Mouse (Mus musculus) MEL (cell line): ENCODE measurements around the gene Lzts2. TPM values are rescaled to one million over a fixed set of nuclear protein-coding genes. Genes with fewer than 3 reads are reported as not detected.

Experiments
- DNase-seq: peaks from one replicate; pipeline ENCODE4 v3.0.0; 2011; ENCODE audit warnings: low read depth, low spot score
- H3K27ac ChIP-seq: 2 replicates; pipeline ENCODE4 v1.5.1; 2012; ENCODE audit warnings: low read depth, mild to moderate bottlenecking, control low read depth, low read length, moderate library complexity; ENCODE audit not compliant: control insufficient read depth
- H3K27me3 ChIP-seq, 2 experiments: fragments of 150-350 bp in 1 of 2; sonication (generic) in 1 of 2; 2 replicates each; pipeline ENCODE4 v1.6.1; 2012; ENCODE audit warnings: low read length in 2 of 2, mild to moderate bottlenecking in 2 of 2, improper control_type of control experiment in 1 of 2, moderate library complexity in 1 of 2; ENCODE audit not compliant: insufficient read depth in 2 of 2, control insufficient read depth in 1 of 2
- H3K36me3 ChIP-seq, 2 experiments: 2 replicates each; pipeline ENCODE4 v1.6.1; 2012 to 2014; ENCODE audit warnings: low read length in 2 of 2, improper control_type of control experiment in 1 of 2, inconsistent platforms in 1 of 2, mild to moderate bottlenecking in 1 of 2; ENCODE audit not compliant: insufficient read depth in 2 of 2, control insufficient read depth in 1 of 2
- H3K4me1 ChIP-seq, 2 experiments: fragments of 150-350 bp in 1 of 2; sonication (generic) in 1 of 2; 2 replicates each; pipeline ENCODE4 v1.6.1; 2012; ENCODE audit warnings: low read length in 2 of 2, improper control_type of control experiment in 1 of 2, mild to moderate bottlenecking in 1 of 2; ENCODE audit not compliant: insufficient read depth in 2 of 2, control insufficient read depth in 1 of 2
- H3K4me3 ChIP-seq, 2 experiments: fragments of 150-350 bp in 1 of 2; sonication (generic) in 1 of 2; 2 replicates each; pipeline ENCODE4 v1.5.1; 2012; ENCODE audit warnings: low read depth in 2 of 2, low read length in 2 of 2, mild to moderate bottlenecking in 2 of 2, moderate library complexity in 2 of 2, control low read depth in 1 of 2, improper control_type of control experiment in 1 of 2; ENCODE audit not compliant: control insufficient read depth in 1 of 2, insufficient read depth in 1 of 2
- H3K79me2 ChIP-seq: 2 replicates; pipeline ENCODE4 v1.6.1; 2012; ENCODE audit warnings: mild to moderate bottlenecking, low read length, moderate library complexity; ENCODE audit not compliant: control insufficient read depth, poor library complexity, insufficient read depth
- H3K9ac ChIP-seq: 2 replicates; pipeline ENCODE4 v1.6.1; 2012; ENCODE audit warnings: low read depth, mild to moderate bottlenecking, control low read depth, low read length, moderate library complexity; ENCODE audit not compliant: control insufficient read depth, poor library complexity, severe bottlenecking
- H3K9me3 ChIP-seq: fragments of 150-350 bp; sonication (generic); replicated peaks from 2 replicates; pipeline ENCODE4 v1.6.1; 2012; ENCODE audit warnings: mild to moderate bottlenecking, low read length, improper control_type of control experiment, moderate library complexity; ENCODE audit not compliant: insufficient read depth
- CTCF ChIP-seq, 3 experiments: IDR thresholded peaks in 2 of 3; conservative IDR thresholded peaks in 1 of 3; 2 replicates each; pipeline ENCODE4 v1.5.1; 2011 to 2012; ENCODE audit warnings: low read length in 3 of 3, low read depth in 2 of 3, mild to moderate bottlenecking in 2 of 3, improper control_type of control experiment in 1 of 3, inconsistent platforms in 1 of 3, mixed read lengths in 1 of 3, moderate library complexity in 1 of 3; ENCODE audit not compliant: control insufficient read depth in 1 of 3, insufficient read depth in 1 of 3, poor library complexity in 1 of 3, severe bottlenecking in 1 of 3
- E2F4 ChIP-seq: IDR thresholded peaks from 2 replicates; pipeline ENCODE4 v1.6.1; 2011; ENCODE audit warnings: low read depth, low read length, improper control_type of control experiment, borderline replicate concordance
- ELF1 ChIP-seq: IDR thresholded peaks from 2 replicates; pipeline ENCODE4 v1.6.1; 2014; ENCODE audit warnings: low read depth, mild to moderate bottlenecking, inconsistent platforms, low read length, improper control_type of control experiment, moderate library complexity
- ETS1 ChIP-seq: IDR thresholded peaks from 2 replicates; pipeline ENCODE4 v1.6.1; 2012; ENCODE audit warnings: low read depth, mild to moderate bottlenecking, inconsistent platforms, low read length, improper control_type of control experiment, moderate library complexity
- GABPA ChIP-seq: IDR thresholded peaks from 2 replicates; pipeline ENCODE4 v1.6.1; 2012; ENCODE audit warnings: low read depth, mild to moderate bottlenecking, inconsistent platforms, low read length, improper control_type of control experiment, moderate library complexity
- GATA1 ChIP-seq: IDR thresholded peaks from 2 replicates; pipeline ENCODE4 v1.6.1; 2011; ENCODE audit warnings: low read depth, low read length, improper control_type of control experiment
- KAT2A ChIP-seq: conservative IDR thresholded peaks from 2 replicates; pipeline ENCODE4 v1.6.1; 2012; ENCODE audit warnings: low read depth, low read length, improper control_type of control experiment, inconsistent platforms
- MAX ChIP-seq: IDR thresholded peaks from 2 replicates; pipeline ENCODE4 v1.6.1; 2011; ENCODE audit warnings: low read length, improper control_type of control experiment
- MXI1 ChIP-seq: IDR thresholded peaks from 2 replicates; pipeline ENCODE4 v1.6.1; 2011; ENCODE audit warnings: mild to moderate bottlenecking, low read depth, low read length, improper control_type of control experiment
- MYB ChIP-seq: IDR thresholded peaks from 2 replicates; pipeline ENCODE4 v1.6.1; 2011; ENCODE audit warnings: mild to moderate bottlenecking, low read depth, low read length, improper control_type of control experiment
- POLR2A ChIP-seq, 2 experiments: IDR thresholded peaks; 2 replicates each; pipeline ENCODE4 v1.6.1; 2011 to 2012; ENCODE audit warnings: low read length in 2 of 2, mild to moderate bottlenecking in 2 of 2, control low read depth in 1 of 2, improper control_type of control experiment in 1 of 2, low read depth in 1 of 2, moderate library complexity in 1 of 2; ENCODE audit not compliant: control insufficient read depth in 1 of 2, insufficient read depth in 1 of 2, poor library complexity in 1 of 2
- POLR2AphosphoS2 ChIP-seq: IDR thresholded peaks from 2 replicates; pipeline ENCODE4 v1.6.1; 2011; ENCODE audit warnings: low read length, improper control_type of control experiment
- POLR2AphosphoS5 ChIP-seq: IDR thresholded peaks from 2 replicates; pipeline ENCODE4 v1.6.1; 2012; ENCODE audit warnings: low read depth, borderline replicate concordance, mild to moderate bottlenecking, inconsistent platforms, low read length, moderate library complexity, mixed read lengths
- RAD21 ChIP-seq: IDR thresholded peaks from 2 replicates; pipeline ENCODE4 v1.6.1; 2011; ENCODE audit warnings: mild to moderate bottlenecking, low read depth, low read length, improper control_type of control experiment
- SIN3A ChIP-seq: IDR thresholded peaks from 2 replicates; pipeline ENCODE4 v1.6.1; 2012; ENCODE audit warnings: low read length, improper control_type of control experiment, inconsistent platforms
- TAL1 ChIP-seq: IDR thresholded peaks from 2 replicates; pipeline ENCODE4 v1.6.1; 2012; ENCODE audit warnings: mild to moderate bottlenecking, inconsistent platforms, low read length, moderate library complexity, mixed read lengths
- TBP ChIP-seq: IDR thresholded peaks from 2 replicates; pipeline ENCODE4 v1.8.0; 2011; ENCODE audit warnings: low read depth, low read length, improper control_type of control experiment
- TCF12 ChIP-seq: IDR thresholded peaks from 2 replicates; pipeline ENCODE4 v1.6.1; 2014; ENCODE audit warnings: low read depth, mild to moderate bottlenecking, inconsistent platforms, low read length, improper control_type of control experiment, moderate library complexity
- UBTF ChIP-seq: IDR thresholded peaks from 2 replicates; pipeline ENCODE4 v1.6.1; 2012; ENCODE audit warnings: low read depth, mild to moderate bottlenecking, inconsistent platforms, low read length, improper control_type of control experiment, moderate library complexity, borderline replicate concordance; ENCODE audit not compliant: insufficient read depth
- USF1 ChIP-seq: IDR thresholded peaks from 2 replicates; pipeline ENCODE4 v1.6.1; 2014; ENCODE audit warnings: low read depth, mild to moderate bottlenecking, inconsistent platforms, low read length, improper control_type of control experiment, moderate library complexity
- ZC3H11A ChIP-seq: IDR thresholded peaks from 2 replicates; pipeline ENCODE4 v1.6.1; 2012; ENCODE audit warnings: low read depth, mild to moderate bottlenecking, inconsistent platforms, low read length, improper control_type of control experiment
- ZNF384 ChIP-seq: IDR thresholded peaks from 2 replicates; pipeline ENCODE4 v1.6.1; 2012; ENCODE audit warnings: low read depth, mild to moderate bottlenecking, inconsistent platforms, low read length, improper control_type of control experiment
- polyA plus RNA-seq, 2 experiments: library from polyadenylated mRNA; stranded (reverse) in 1 of 2; unstranded in 1 of 2; fragments of >175 nt in 1 of 2; fragments of >200 nt in 1 of 2; gene quantifications; 2 replicates each; pipeline versions ENCODE4 v1.2.1 to v1.2.4; 2012; ENCODE audit warnings: low replicate concordance in 2 of 2, low read depth in 1 of 2; ENCODE audit not compliant: insufficient read length in 2 of 2, insufficient read depth in 1 of 2, missing spikeins in 1 of 2
- total RNA-seq: library from RNA; depleted of rRNA; stranded (reverse); fragments of 300-350 nt; gene quantifications from 2 replicates; pipeline ENCODE4 v1.2.3, GENCODE M21; 2012

Lzts2 gene
- total and polyA plus RNA-seq, 3 experiments: 4.0 to 13.1 TPM; not detected in 1

DNA sequence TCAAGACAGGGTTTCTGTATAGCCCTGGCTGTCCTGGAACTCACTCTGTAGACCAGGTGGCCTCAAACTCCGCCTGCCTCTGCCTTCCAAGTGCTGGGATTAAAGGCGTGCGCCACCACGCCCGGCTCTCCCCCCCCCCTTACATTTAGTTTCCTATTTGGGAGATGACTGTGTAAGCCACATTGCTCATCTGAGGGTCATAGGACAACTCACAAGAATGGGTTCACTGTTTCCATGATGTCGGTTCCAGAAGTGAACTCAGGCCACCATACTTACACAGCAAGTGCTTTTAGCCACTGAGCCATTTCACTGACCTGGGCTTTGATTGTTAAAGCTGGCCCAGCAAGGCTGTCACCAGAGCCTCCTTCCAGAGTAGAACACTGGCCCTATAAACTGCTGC lies 37.1 kb upstream of the Lzts2 start:
- Histone ChIP-seq H3K4me3 (no peak overlapping the region), H3K27me3 (no peaks in the 10 kb centered on the region), H3K4me1 (no peaks in the 10 kb centered on the region), H3K79me2 (no peaks in the 10 kb centered on the region), H3K9me3 (no peaks in the 10 kb centered on the region), H3K9ac (no peak overlapping the region), H3K27ac (no peak overlapping the region), H3K36me3 (peaks cover 6 to 53% of the 10 kb centered on the region in 2 experiments)
- no peak for TF ChIP-seq SIN3A
- no peak for TF ChIP-seq POLR2A (IDR thresholded peaks at IDR 0.05; ENCODE audit: control insufficient read depth in 1 of 2, insufficient read depth in 1 of 2, low read depth in 1 of 2, low read length in 2 of 2, poor library complexity in 1 of 2)
- no peak for TF ChIP-seq POLR2AphosphoS5
- no peak for TF ChIP-seq POLR2AphosphoS2
- TF ChIP-seq ZNF384: no peak
- TF ChIP-seq TCF12: no peak
- no peak for TF ChIP-seq GATA1
- no peak for TF ChIP-seq TAL1
- no peak for TF ChIP-seq USF1
- no peak for TF ChIP-seq E2F4
- no peak for TF ChIP-seq ELF1
- DNase-seq: no peak

DNA sequence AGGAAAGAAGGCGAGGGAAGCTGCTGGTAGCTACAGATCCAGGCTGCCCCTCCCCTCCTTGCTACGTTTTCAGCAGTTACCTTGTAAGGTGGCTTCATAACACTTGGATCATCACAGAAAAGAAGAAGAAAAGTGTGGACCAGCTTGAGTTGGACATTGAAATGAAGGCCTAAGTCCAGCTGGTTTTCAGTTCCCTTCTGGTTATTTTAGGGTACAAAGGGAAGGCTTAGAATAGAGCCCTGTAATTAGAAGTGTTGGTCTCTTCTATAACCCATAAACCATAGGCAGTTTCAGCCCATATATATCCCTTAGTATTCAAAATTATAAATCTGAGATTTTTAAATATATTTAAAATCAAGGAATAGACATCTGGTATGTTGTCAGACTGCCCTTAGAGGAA lies 33.4 kb upstream of the Lzts2 start:
- peaks cover 0 to 6% of the 10 kb centered on the region in 2 experiments; a peak in 1 of 4 replicates for H3K4me1 ChIP-seq
- TF ChIP-seq MYB (no peak), MAX (no peak), GATA1 (no peak), ZC3H11A (no peak), TBP (no peak), UBTF (no peak)
- H3K4me3 ChIP-seq: no peak overlapping the region
- no peak overlapping the region for H3K9ac ChIP-seq
- no peaks in the 10 kb centered on the region for H3K27me3 ChIP-seq
- no peaks in the 10 kb centered on the region for H3K79me2 ChIP-seq
- DNase-seq: no peak
- H3K36me3 ChIP-seq: peaks cover 0 to 33% of the 10 kb centered on the region in 2 experiments; a peak in 2 of 4 replicates
- H3K9me3 ChIP-seq: no peaks in the 10 kb centered on the region
- no peak overlapping the region for H3K27ac ChIP-seq

DNA sequence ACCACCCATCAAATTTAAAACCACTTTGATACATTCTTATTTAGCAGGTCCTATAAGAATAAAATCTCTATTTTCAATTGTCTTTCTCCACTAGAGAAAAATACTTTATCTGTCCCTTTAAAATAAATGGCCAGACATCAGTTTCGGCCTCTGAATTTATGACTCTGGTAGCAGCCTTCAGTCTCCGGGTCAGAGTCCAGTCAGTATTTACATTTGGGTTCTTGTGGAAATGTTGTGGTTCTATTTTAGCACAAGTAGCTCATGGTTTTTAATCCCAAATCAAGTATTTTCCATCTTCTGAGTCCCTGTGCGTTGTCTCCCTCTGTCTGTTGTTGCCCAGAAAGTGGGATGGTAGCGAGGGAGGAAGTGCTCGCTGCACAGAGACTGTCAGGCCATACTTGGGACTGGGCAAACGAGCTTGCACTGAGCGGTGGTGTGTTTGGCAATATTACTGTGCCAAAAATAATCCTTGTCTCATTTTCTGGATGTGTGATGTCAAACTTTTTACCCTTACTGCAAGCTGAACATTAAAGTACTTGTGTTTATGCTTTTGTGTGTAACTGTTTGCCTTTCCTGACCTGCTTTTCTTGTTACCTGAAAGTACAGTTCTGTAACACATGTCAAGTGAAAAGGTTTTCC lies 31.6 kb upstream of the Lzts2 start:
- no peak overlapping the region for H3K27ac ChIP-seq
- no peaks in the 10 kb centered on the region for H3K79me2 ChIP-seq
- H3K27me3 ChIP-seq: no peaks in the 10 kb centered on the region
- no peaks in the 10 kb centered on the region for H3K9me3 ChIP-seq
- no peak for DNase-seq
- no peak overlapping the region for H3K4me3 ChIP-seq
- H3K9ac ChIP-seq: no peak overlapping the region
- peaks cover 3 to 8% of the 10 kb centered on the region in 2 experiments; a peak in 2 of 4 replicates for H3K4me1 ChIP-seq
- peaks cover 4 to 18% of the 10 kb centered on the region in 2 experiments; a peak in 3 of 4 replicates for H3K36me3 ChIP-seq
- no peak for TF ChIP-seq ZC3H11A
- TF ChIP-seq POLR2AphosphoS2: no peak
- no peak for TF ChIP-seq CTCF (IDR thresholded peaks at IDR 0.05 in 2 of 3, conservative IDR thresholded peaks at IDR 0.05 in 1 of 3; ENCODE audit: control insufficient read depth in 1 of 3, insufficient read depth in 1 of 3, low read depth in 2 of 3, low read length in 3 of 3, poor library complexity in 1 of 3, severe bottlenecking in 1 of 3)
- TF ChIP-seq RAD21: no peak
- TF ChIP-seq POLR2AphosphoS5: no peak
- no peak for TF ChIP-seq MXI1
- no peak for TF ChIP-seq MYB
- no peak for TF ChIP-seq KAT2A
- TF ChIP-seq ETS1: no peak
- TF ChIP-seq GABPA: no peak
- TF ChIP-seq ZNF384: no peak
- TF ChIP-seq TBP: no peak
- TF ChIP-seq, all 39 proteins: peak for 0
